Mouse (Mus musculus): ENCODE measurements around the gene Batf2. TPM values are rescaled to one million over a fixed set of nuclear protein-coding genes. Genes with fewer than 3 reads are reported as not detected.

Gene Batf2
- polyA plus RNA-seq, 1 experiment from 2014 or later, result 0.23 TPM

DNA sequence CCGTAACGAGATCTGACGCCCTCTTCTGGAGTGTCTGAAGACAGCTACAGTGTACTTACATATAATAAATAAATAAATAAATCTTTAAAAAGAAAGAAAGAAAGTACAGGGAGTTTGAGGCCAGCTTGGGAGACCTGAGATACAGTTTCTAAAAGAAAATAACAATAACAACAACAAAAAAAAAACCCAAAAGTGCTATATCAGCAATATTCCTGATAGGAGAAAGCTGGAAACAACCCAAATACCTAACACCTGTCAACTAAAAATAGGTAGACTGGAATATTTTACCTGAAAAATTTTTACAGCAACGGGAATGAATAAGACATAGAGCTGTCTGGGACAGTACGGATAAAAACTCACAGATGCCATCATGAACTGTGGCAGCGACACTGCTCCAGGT, 38.0 kb downstream of the Batf2 start:
- no peak overlapping the region for H3K9ac ChIP-seq (replicated peaks; ENCODE audit: low read depth, low read length)
- H3K27me3 ChIP-seq (ENCODE audit: control insufficient read depth, insufficient read depth, low read length), result no peaks in the 10 kb centered on the region
- no peak overlapping the region for H3K4me2 ChIP-seq (replicated peaks; ENCODE audit: low read depth, low read length)
- no peaks in the 10 kb centered on the region for H3K36me3 ChIP-seq (ENCODE audit: control insufficient read depth, insufficient read depth, low read length)
- WGBS, result 87% methylated on average over 4 of the region's 6 CpGs
- H3K27ac ChIP-seq (ENCODE audit: low read length), result no peak overlapping the region
- no peak for ATAC-seq (ENCODE audit: insufficient number of reproducible peaks, insufficient read depth, low FRiP score, low read depth)
- H3K9me3 ChIP-seq (ENCODE audit: control insufficient read depth, low read depth, low read length), result no peaks in the 10 kb centered on the region
- no peak overlapping the region for H3K4me3 ChIP-seq (ENCODE audit: low read depth, low read length)
- no peaks in the 10 kb centered on the region for H3K4me1 ChIP-seq (ENCODE audit: control insufficient read depth, insufficient read depth, low read length)

- ATAC-seq (ENCODE audit: insufficient number of reproducible peaks, insufficient read depth, low FRiP score, low read depth), result no peak
- H3K4me3 ChIP-seq (ENCODE audit: low read depth, low read length), result no peak overlapping the region
- no peak overlapping the region for H3K4me2 ChIP-seq (replicated peaks; ENCODE audit: low read depth, low read length)
- no peaks in the 10 kb centered on the region for H3K27me3 ChIP-seq (ENCODE audit: control insufficient read depth, insufficient read depth, low read length)
- no peaks in the 10 kb centered on the region for H3K9me3 ChIP-seq (ENCODE audit: control insufficient read depth, low read depth, low read length)
- 8% methylated on average over 5 of the region's 5 CpGs for WGBS
- H3K9ac ChIP-seq (replicated peaks; ENCODE audit: low read depth, low read length), result no peak overlapping the region
- H3K4me1 ChIP-seq (ENCODE audit: control insufficient read depth, insufficient read depth, low read length), result no peaks in the 10 kb centered on the region
- H3K36me3 ChIP-seq (ENCODE audit: control insufficient read depth, insufficient read depth, low read length), result no peaks in the 10 kb centered on the region
- no peak overlapping the region for H3K27ac ChIP-seq (ENCODE audit: low read length)
These were observed 40.8 kb downstream of the Batf2 start for GRCm38 (mm10) chr19:6181629-6182028.

DNA sequence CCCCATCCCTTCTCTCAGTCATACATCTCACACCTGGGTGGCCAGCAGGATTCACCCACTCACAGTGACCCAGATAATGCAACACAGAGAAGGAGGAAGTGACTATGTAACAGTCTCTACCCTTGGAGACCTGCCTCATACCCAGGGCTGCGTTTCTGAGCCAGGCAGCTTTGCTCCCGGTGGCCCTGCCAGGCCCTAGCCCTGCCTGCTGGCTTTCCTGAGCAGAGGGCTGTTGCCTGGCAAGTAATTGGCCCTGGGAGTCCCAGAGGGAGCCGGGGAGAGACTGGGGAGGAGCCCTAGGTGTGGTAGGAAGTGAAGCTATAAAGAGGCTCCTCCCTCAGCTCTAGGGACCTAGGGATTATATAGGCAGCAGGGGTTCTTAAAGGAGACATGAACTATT, 41.8 kb downstream of the Batf2 start:
- Histone ChIP-seq H3K9ac (replicated peaks; ENCODE audit: low read depth, low read length) (no peak overlapping the region), H3K4me1 (ENCODE audit: control insufficient read depth, insufficient read depth, low read length) (no peaks in the 10 kb centered on the region), H3K4me3 (ENCODE audit: low read depth, low read length) (no peak overlapping the region), H3K4me2 (replicated peaks; ENCODE audit: low read depth, low read length) (no peak overlapping the region), H3K27ac (ENCODE audit: low read length) (no peak overlapping the region), H3K36me3 (ENCODE audit: control insufficient read depth, insufficient read depth, low read length) (no peaks in the 10 kb centered on the region), H3K27me3 (ENCODE audit: control insufficient read depth, insufficient read depth, low read length) (no peaks in the 10 kb centered on the region), H3K9me3 (ENCODE audit: control insufficient read depth, low read depth, low read length) (no peaks in the 10 kb centered on the region)
- 28% methylated on average over 3 of the region's 3 CpGs for WGBS
- ATAC-seq (ENCODE audit: insufficient number of reproducible peaks, insufficient read depth, low FRiP score, low read depth), result no peak

GRCm38 (mm10) chr19:6184131-6184530, 43.3 kb downstream of the Batf2 start, which contains the start of gene Majin:
TSS of gene Majin (plus strand) at chr19:6184388.
- no peak within 1 kb of the TSS for H3K4me2 ChIP-seq (replicated peaks; ENCODE audit: low read depth, low read length)
- no peak within 1 kb of the TSS for H3K4me3 ChIP-seq (ENCODE audit: low read depth, low read length)
- H3K36me3 ChIP-seq (ENCODE audit: control insufficient read depth, insufficient read depth, low read length), result no peaks in the 10 kb centered on the region
- H3K27ac ChIP-seq (ENCODE audit: low read length), result no peak within 1 kb of the TSS
- H3K4me1 ChIP-seq (ENCODE audit: control insufficient read depth, insufficient read depth, low read length), result no peaks in the 10 kb centered on the region
- ATAC-seq (ENCODE audit: insufficient number of reproducible peaks, insufficient read depth, low FRiP score, low read depth), result no peak
- H3K27me3 ChIP-seq (ENCODE audit: control insufficient read depth, insufficient read depth, low read length), result no peaks in the 10 kb centered on the region
- H3K9me3 ChIP-seq (ENCODE audit: control insufficient read depth, low read depth, low read length), result no peaks in the 10 kb centered on the region
- WGBS, result 84% methylated on average over 23 of the region's 23 CpGs
- H3K9ac ChIP-seq (replicated peaks; ENCODE audit: low read depth, low read length), result no peak within 1 kb of the TSS

- Histone ChIP-seq H3K27me3 (ENCODE audit: control insufficient read depth, insufficient read depth, low read length) (no peaks in the 10 kb centered on the region), H3K9ac (replicated peaks; ENCODE audit: low read depth, low read length) (no peak overlapping the region), H3K4me1 (ENCODE audit: control insufficient read depth, insufficient read depth, low read length) (no peaks in the 10 kb centered on the region), H3K27ac (ENCODE audit: low read length) (no peak overlapping the region), H3K9me3 (ENCODE audit: control insufficient read depth, low read depth, low read length) (no peaks in the 10 kb centered on the region), H3K4me2 (replicated peaks; ENCODE audit: low read depth, low read length) (no peak overlapping the region), H3K36me3 (ENCODE audit: control insufficient read depth, insufficient read depth, low read length) (no peaks in the 10 kb centered on the region), H3K4me3 (ENCODE audit: low read depth, low read length) (no peak overlapping the region)
- ATAC-seq (ENCODE audit: insufficient number of reproducible peaks, insufficient read depth, low FRiP score, low read depth), result no peak
- 71% methylated on average over 2 of the region's 2 CpGs for WGBS
These were observed 63.5 kb downstream of the Batf2 start for GRCm38 (mm10) chr19:6204265-6204664.

GRCm38 (mm10) chr19:6206716-6207115, 65.9 kb downstream of the Batf2 start:
- H3K27ac ChIP-seq (ENCODE audit: low read length), result no peak overlapping the region
- no peaks in the 10 kb centered on the region for H3K36me3 ChIP-seq (ENCODE audit: control insufficient read depth, insufficient read depth, low read length)
- no peaks in the 10 kb centered on the region for H3K9me3 ChIP-seq (ENCODE audit: control insufficient read depth, low read depth, low read length)
- ATAC-seq (ENCODE audit: insufficient number of reproducible peaks, insufficient read depth, low FRiP score, low read depth), result no peak
- H3K27me3 ChIP-seq (ENCODE audit: control insufficient read depth, insufficient read depth, low read length), result no peaks in the 10 kb centered on the region
- 71% methylated on average over 5 of the region's 5 CpGs for WGBS
- no peak overlapping the region for H3K9ac ChIP-seq (replicated peaks; ENCODE audit: low read depth, low read length)
- no peaks in the 10 kb centered on the region for H3K4me1 ChIP-seq (ENCODE audit: control insufficient read depth, insufficient read depth, low read length)
- H3K4me3 ChIP-seq (ENCODE audit: low read depth, low read length), result no peak overlapping the region
- H3K4me2 ChIP-seq (replicated peaks; ENCODE audit: low read depth, low read length), result no peak overlapping the region

DNA sequence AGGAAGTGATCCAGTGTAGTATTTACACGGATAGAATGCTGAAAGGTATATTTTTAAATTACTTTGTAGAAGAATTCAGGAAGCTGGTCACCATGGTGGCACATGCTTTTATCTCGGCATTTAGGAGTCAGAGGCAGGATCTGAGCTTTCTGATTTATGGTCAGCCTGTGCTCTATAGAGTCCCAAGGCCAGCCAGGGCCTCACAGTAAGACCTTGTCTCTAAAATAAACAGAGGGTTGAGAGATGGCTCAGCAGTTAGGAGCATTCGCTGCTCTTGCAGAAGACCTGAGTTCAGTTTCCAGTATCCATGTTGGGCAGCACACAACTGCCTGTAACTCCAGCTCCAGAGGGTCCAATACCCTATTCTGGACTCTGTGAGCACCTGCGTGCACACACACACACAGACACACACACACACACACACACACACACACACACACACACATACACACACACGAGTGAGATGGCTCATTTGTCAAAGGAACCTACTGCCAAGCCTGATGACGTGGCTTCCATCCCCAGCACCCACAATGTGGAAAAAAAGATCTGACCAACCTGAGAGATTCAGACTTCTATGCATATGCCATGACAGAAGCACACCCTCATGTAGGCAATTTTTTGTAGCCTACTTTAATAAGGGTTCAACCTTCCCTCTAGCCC, 75.4 kb downstream of the Batf2 start:
- no peaks in the 10 kb centered on the region for H3K36me3 ChIP-seq (ENCODE audit: control insufficient read depth, insufficient read depth, low read length)
- no peak overlapping the region for H3K4me2 ChIP-seq (replicated peaks; ENCODE audit: low read depth, low read length)
- no peaks in the 10 kb centered on the region for H3K9me3 ChIP-seq (ENCODE audit: control insufficient read depth, low read depth, low read length)
- no peak overlapping the region for H3K27ac ChIP-seq (ENCODE audit: low read length)
- no peaks in the 10 kb centered on the region for H3K4me1 ChIP-seq (ENCODE audit: control insufficient read depth, insufficient read depth, low read length)
- WGBS, result 44% methylated on average over 6 of the region's 6 CpGs
- H3K9ac ChIP-seq (replicated peaks; ENCODE audit: low read depth, low read length), result no peak overlapping the region
- no peak overlapping the region for H3K4me3 ChIP-seq (ENCODE audit: low read depth, low read length)
- no peaks in the 10 kb centered on the region for H3K27me3 ChIP-seq (ENCODE audit: control insufficient read depth, insufficient read depth, low read length)
- ATAC-seq (ENCODE audit: insufficient number of reproducible peaks, insufficient read depth, low FRiP score, low read depth), result no peak

DNA sequence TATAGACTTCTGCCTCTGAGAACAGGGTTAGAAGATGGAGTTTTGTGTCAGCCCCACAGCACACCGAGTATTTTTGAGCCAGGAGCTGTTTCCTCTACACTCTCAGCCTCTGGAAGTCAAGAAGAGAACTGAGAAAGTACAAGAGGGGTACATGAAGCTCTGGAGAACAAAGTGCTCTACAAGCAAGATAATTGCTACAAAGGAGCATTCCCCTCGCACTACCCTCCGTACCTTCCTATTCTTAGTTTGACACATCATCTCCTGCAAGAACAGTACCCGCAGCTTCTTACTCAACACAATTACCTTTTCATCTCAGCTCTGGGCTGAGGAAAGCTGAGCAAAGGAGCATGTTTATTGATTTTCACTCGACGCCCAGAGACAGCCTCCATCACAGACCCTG, 77.8 kb downstream of the Batf2 start:
- Histone ChIP-seq H3K4me3 (ENCODE audit: low read depth, low read length) (no peak overlapping the region), H3K4me1 (ENCODE audit: control insufficient read depth, insufficient read depth, low read length) (no peaks in the 10 kb centered on the region), H3K27me3 (ENCODE audit: control insufficient read depth, insufficient read depth, low read length) (no peaks in the 10 kb centered on the region), H3K4me2 (replicated peaks; ENCODE audit: low read depth, low read length) (no peak overlapping the region), H3K9me3 (ENCODE audit: control insufficient read depth, low read depth, low read length) (no peaks in the 10 kb centered on the region), H3K36me3 (ENCODE audit: control insufficient read depth, insufficient read depth, low read length) (no peaks in the 10 kb centered on the region), H3K27ac (ENCODE audit: low read length) (no peak overlapping the region), H3K9ac (replicated peaks; ENCODE audit: low read depth, low read length) (no peak overlapping the region)
- WGBS, result 70% methylated on average over 6 of the region's 6 CpGs
- no peak for ATAC-seq (ENCODE audit: insufficient number of reproducible peaks, insufficient read depth, low FRiP score, low read depth)

Measured in stomach, embryonic 14.5 days (tissue).